Mouse (Mus musculus): ENCODE data around the gene Parvb.

DNA sequence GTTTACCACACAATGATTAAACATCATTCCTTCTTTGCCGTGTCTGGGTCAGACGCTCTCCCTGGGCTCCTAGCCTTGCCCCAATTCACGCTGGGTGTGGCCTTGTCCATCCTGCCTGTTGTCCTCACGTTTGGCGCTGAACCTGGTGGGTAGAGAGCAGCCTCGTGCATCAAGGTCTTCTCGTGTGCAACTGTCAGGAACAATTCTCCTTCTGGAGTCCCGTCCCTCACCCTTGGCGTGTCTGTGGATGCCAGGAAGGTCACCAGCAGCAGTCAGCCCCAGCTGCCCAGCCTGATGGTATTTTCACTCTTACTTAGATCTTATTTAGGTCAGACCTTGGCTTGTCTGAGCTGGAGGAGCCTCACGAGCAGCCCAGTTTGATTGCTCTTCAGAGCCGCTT, 33.3 kb downstream of the Parvb start:
- TF ChIP-seq POLR2A (IDR thresholded peaks at IDR 0.05; ENCODE audit: insufficient read depth, low read length) (no peak), CTCF (IDR thresholded peaks at IDR 0.05; ENCODE audit: low read depth, low read length) (no peak)
